Mouse (Mus musculus) heart, embryonic 11.5 days (tissue): ENCODE results near the gene Ppm1h. TPM values are rescaled to one million over a fixed set of nuclear protein-coding genes. Genes with fewer than 3 reads are reported as not detected.

Experiments used
- ATAC-seq: fragments of 200-750 bp; cut with Nextera tagmentation; replicated peaks from 2 replicates; pipeline ENCODE4 v1.8.0; 2017; ENCODE audit warnings: moderate library complexity; ENCODE audit not compliant: insufficient number of reproducible peaks, low FRiP score, low TSS enrichment
- H3K27ac ChIP-seq: fragments of 300-500 bp; sonication (generic); 2 replicates; pipeline ENCODE4 v1.5.1; 2014; ENCODE audit warnings: mild to moderate bottlenecking, low read depth, low read length
- H3K27me3 ChIP-seq: fragments of 300-500 bp; sonication (generic); 2 replicates; pipeline ENCODE4 v1.6.1; 2014; ENCODE audit warnings: mild to moderate bottlenecking, low read length, mixed read lengths; ENCODE audit not compliant: control insufficient read depth, insufficient read depth
- H3K36me3 ChIP-seq: fragments of 300-500 bp; sonication (generic); 2 replicates; pipeline ENCODE4 v1.6.1; 2014; ENCODE audit warnings: mild to moderate bottlenecking, low read length, moderate library complexity, mixed read lengths; ENCODE audit not compliant: control insufficient read depth, insufficient read depth
- H3K4me1 ChIP-seq: fragments of 300-500 bp; sonication (generic); 2 replicates; pipeline ENCODE4 v1.6.1; 2014; ENCODE audit warnings: low read length; ENCODE audit not compliant: control insufficient read depth, insufficient read depth
- H3K4me2 ChIP-seq: fragments of 300-500 bp; sonication (generic); 2 replicates; pipeline ENCODE4 v1.6.1; 2014; ENCODE audit warnings: mild to moderate bottlenecking, moderate library complexity
- H3K4me3 ChIP-seq: fragments of 300-500 bp; sonication (generic); 2 replicates; pipeline ENCODE4 v1.5.1; 2014; ENCODE audit warnings: low read depth, low read length
- H3K9ac ChIP-seq: fragments of 300-500 bp; sonication (generic); 2 replicates; pipeline ENCODE4 v1.6.1; 2014; ENCODE audit warnings: mild to moderate bottlenecking, low read depth, low read length, moderate library complexity
- H3K9me3 ChIP-seq: fragments of 300-500 bp; sonication (generic); replicated peaks from 2 replicates; pipeline ENCODE4 v1.6.1; 2016; ENCODE audit warnings: low read length; ENCODE audit not compliant: control insufficient read depth
- WGBS: fragments of 180-500 bp; shearing (Covaris S2); extraction: QIAGEN DNeasy Blood & Tissue Kit; methylation state at CpG from one replicate; pipeline ENCODE4 v1.1.7; 2014; ENCODE audit not compliant: insufficient replicate concordance; 5-methylcytosine and 5-hydroxymethylcytosine counted together
- polyA plus RNA-seq: library from polyadenylated mRNA; unstranded; fragments of >200 nt; fragmentation: Nextera tagmentation; extraction: Ambion mirVana; gene quantifications from 2 replicates; pipeline ENCODE4 v1.2.1, GENCODE M21; 2014

The Ppm1h gene
- polyA plus RNA-seq, 1 experiment from 2014 or later, result 3.9 TPM

DNA sequence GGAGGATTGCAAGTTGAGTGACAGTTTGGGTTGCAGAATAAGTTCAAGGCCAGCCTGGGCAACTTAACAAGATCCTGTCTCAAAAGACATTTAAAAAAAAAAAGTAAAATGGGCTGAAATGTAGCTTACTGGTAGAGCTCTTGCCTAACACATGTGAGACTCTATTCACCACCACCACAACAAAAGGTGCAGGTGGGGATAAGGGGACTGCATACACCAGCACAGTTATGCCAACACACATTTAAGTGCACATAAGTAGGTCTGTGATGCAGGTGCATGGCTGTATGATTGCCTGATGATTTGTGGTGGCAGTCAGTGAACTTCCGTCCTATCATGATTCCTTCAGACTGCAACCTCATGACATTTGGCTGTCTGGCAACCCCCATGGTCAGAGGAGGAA, 167.9 kb downstream of the Ppm1h start:
- H3K27ac ChIP-seq, result no peak overlapping the region
- H3K9ac ChIP-seq, result no peak overlapping the region
- H3K4me1 ChIP-seq, result peaks cover 9% of the 10 kb centered on the region; the same call in 1 of the 2 replicates
- H3K36me3 ChIP-seq, result no peaks in the 10 kb centered on the region
- no peaks in the 10 kb centered on the region for H3K9me3 ChIP-seq
- ATAC-seq, result no peak
- H3K27me3 ChIP-seq, result no peaks in the 10 kb centered on the region
- H3K4me3 ChIP-seq, result no peak overlapping the region
- H3K4me2 ChIP-seq, result no peak overlapping the region
- WGBS, result 92% methylated on average over 1 of the region's 1 CpGs

DNA sequence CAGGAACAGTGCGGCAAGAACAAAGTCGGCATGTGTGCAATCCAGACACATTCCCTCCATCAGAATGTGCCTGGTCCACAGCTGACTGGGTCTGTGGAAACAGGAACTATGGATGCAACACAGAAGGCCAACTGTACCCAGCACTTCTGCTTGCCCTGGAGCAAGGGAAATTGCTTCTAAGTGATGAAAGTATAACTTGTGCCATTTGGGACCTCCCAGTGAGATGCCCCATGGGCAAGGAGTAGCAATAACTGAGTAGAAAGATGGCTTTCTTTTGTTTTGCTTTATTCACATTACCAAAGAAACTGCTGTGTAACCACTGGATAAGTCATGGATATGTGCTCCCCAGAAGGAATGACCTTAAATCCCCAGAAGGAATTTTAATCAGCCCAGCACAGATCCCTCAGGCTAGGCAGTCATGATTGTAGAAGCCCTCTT, 169.5 kb downstream of the Ppm1h start:
- Histone ChIP-seq H3K27me3 (no peaks in the 10 kb centered on the region), H3K4me1 (peaks cover 9% of the 10 kb centered on the region; the same call in 1 of the 2 replicates), H3K9me3 (no peaks in the 10 kb centered on the region), H3K36me3 (no peaks in the 10 kb centered on the region), H3K4me3 (no peak overlapping the region), H3K27ac (no peak overlapping the region), H3K4me2 (no peak overlapping the region), H3K9ac (no peak overlapping the region)
- no peak for ATAC-seq
- 62% methylated on average over 2 of the region's 2 CpGs for WGBS

DNA sequence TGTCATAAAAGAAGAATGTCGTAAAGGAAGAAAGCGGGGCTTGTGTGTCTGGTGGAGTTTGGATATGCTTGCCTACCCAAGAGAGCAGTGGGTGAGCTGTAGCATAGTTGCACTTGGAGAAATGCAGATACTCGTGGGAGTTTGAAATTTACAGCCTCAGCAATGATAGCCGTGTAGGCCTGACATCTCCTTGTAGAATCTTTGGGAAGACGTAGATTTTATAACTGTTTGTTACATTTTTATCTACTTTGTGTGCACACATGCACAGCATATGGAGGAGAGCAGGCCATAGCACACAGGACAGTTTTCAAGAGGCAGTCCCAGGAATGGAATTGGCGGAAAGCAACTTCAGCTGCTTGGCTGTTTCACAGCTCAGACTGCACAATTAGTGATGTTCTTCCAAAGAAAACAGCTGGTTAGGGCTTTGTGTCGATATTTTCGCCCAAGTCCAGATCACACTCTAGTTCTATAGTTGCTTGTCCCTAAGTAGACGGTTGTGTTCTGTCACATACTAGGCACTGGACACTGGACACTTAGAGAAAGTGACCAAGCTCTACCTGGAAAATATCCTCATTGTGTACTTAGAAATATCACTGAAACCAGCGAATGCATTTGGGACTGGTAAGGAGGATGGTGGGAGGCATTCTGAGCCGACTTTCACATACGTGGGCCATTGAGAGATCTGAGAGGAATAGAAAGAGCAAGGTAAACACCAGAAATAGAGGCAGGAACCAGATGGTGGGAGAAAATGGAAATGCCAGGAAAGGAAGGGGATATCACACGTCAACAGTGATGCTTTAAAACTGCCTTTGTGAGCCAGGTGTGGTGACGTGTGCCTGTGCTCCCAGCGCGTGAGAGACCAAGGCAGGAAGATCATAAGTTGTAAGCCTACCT, 173.0 kb downstream of the Ppm1h start:
- Histone ChIP-seq H3K36me3 (no peaks in the 10 kb centered on the region), H3K4me3 (no peak overlapping the region), H3K27me3 (no peaks in the 10 kb centered on the region), H3K9me3 (no peaks in the 10 kb centered on the region), H3K27ac (no peak overlapping the region), H3K4me1 (peaks cover 24% of the 10 kb centered on the region), H3K9ac (no peak overlapping the region), H3K4me2 (no peak overlapping the region)
- no peak for ATAC-seq
- 85% methylated on average over 16 of the region's 16 CpGs for WGBS

DNA sequence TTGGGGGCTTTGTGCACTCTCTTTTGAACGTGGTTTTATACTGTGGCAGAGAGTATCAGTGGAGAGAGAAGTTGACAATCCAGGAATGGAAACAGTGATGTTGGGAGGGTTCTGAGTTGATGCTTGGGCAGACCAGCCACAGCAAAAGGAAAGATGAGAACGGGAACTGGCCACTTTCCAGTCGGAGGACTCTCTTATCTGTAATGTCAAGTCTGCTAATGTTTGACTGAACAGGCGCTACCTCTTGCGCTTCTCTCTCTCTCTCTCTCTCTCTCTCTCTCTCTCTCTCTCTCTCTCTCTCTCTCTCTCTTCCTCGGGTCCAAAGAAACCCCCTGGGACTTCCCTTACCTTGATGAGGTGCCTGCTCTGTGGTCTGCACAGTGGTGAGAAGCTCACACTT, 176.0 kb downstream of the Ppm1h start:
- Histone ChIP-seq H3K27me3 (no peaks in the 10 kb centered on the region), H3K27ac (peak overlapping the region; percentile 86), H3K9ac (peak overlapping the region; percentile 5; the same call in 1 of the 2 replicates), H3K36me3 (no peaks in the 10 kb centered on the region), H3K4me1 (peaks cover 35% of the 10 kb centered on the region), H3K4me3 (no peak overlapping the region), H3K4me2 (peak overlapping the region; percentile 34), H3K9me3 (no peaks in the 10 kb centered on the region)
- WGBS, result 6% methylated on average over 6 of the region's 6 CpGs
- no peak for ATAC-seq

DNA sequence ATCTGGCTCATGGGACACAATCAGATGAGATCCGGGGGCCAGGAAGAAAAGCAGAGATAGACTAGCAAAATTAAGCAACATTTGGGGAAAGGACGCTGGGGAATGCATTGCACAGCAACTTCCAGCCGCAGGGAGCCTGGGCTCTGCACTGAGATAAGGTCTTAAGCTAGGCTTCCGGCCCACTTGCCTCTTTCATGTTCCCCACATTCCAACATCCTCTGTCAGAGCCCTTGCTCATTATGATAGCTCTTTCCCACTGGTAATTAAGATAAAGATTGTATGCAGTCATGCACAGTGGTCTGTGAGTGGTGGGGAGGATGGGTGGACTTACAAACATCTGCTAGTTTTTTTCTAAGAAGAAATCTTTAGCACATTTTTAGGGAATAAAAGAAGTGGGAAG, 176.6 kb downstream of the Ppm1h start:
- Histone ChIP-seq H3K27me3 (no peaks in the 10 kb centered on the region), H3K36me3 (no peaks in the 10 kb centered on the region), H3K4me2 (peak overlapping the region; percentile 34), H3K27ac (peak overlapping the region; percentile 86), H3K9me3 (no peaks in the 10 kb centered on the region), H3K4me1 (peaks cover 38% of the 10 kb centered on the region), H3K9ac (peak overlapping the region; percentile 5; the same call in 1 of the 2 replicates), H3K4me3 (no peak overlapping the region)
- peak; percentile 44; the same call in 1 of the 2 replicates for ATAC-seq
- whole genome bisulfite sequencing, result 5% methylated on average over 4 of the region's 4 CpGs

DNA sequence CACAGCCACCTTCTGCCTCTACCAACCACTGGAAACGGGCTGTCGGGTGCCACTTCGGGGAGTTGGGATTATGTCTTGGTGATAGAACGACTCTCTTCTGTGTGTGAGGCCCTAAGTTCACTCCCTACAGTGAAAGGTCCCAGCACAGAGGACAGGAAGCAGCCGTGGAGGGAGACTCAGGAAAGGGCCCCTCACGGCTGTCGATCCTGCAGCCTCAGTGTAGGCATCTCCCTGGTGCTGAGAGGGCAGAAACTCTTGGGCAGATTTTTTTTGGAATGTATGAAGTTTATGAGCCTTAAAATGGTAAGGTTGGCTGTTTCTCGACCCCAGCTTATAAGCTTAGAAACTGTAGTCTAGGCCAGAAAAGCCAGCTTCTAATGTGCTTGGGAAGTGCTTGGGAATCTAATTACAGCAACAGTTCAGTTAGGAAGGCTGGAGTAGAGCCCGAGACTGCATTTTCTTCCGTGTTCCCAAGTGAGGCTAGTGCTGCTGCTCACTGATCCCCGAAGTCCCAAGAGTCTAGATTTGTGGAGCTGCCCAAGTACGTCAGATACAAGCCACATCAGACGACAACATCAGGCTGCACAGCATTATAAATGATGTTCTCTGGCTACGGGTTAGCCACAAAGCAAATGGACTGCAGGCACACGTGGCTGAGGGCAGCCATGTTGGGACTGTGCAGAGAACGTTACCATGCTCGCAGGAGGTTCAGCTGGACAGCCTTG, 177.6 kb downstream of the Ppm1h start:
- Histone ChIP-seq H3K4me2 (no peak overlapping the region), H3K27ac (peak overlapping the region; percentile 86), H3K27me3 (no peaks in the 10 kb centered on the region), H3K9ac (no peak overlapping the region), H3K9me3 (no peaks in the 10 kb centered on the region), H3K4me3 (no peak overlapping the region), H3K36me3 (no peaks in the 10 kb centered on the region), H3K4me1 (peaks cover 38% of the 10 kb centered on the region)
- no peak for ATAC-seq
- 67% methylated on average over 17 of the region's 17 CpGs for WGBS

DNA sequence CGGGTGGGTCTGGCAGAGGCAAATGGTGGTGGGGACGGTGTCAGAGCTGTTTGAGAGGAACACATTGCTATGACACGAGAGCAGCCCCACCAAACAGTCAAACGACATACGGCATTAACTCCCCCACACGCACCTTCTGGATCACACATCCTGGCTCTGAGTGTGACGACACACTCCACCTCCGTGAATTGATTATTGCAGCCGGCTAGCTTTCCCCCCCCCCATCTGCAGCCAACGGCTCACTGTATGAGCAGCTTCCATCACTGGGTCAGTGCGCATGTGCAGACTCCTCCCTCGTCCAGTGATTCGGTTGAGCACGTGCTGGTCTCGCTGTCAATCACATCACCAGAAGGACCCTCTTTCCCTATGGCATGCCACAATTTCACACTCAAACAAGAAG, 178.6 kb downstream of the Ppm1h start:
- Histone ChIP-seq H3K4me1 (peaks cover 38% of the 10 kb centered on the region), H3K27ac (no peak overlapping the region), H3K9ac (no peak overlapping the region), H3K36me3 (no peaks in the 10 kb centered on the region), H3K4me3 (no peak overlapping the region), H3K4me2 (no peak overlapping the region), H3K27me3 (no peaks in the 10 kb centered on the region), H3K9me3 (no peaks in the 10 kb centered on the region)
- ATAC-seq, result no peak
- 84% methylated on average over 15 of the region's 15 CpGs for WGBS

DNA sequence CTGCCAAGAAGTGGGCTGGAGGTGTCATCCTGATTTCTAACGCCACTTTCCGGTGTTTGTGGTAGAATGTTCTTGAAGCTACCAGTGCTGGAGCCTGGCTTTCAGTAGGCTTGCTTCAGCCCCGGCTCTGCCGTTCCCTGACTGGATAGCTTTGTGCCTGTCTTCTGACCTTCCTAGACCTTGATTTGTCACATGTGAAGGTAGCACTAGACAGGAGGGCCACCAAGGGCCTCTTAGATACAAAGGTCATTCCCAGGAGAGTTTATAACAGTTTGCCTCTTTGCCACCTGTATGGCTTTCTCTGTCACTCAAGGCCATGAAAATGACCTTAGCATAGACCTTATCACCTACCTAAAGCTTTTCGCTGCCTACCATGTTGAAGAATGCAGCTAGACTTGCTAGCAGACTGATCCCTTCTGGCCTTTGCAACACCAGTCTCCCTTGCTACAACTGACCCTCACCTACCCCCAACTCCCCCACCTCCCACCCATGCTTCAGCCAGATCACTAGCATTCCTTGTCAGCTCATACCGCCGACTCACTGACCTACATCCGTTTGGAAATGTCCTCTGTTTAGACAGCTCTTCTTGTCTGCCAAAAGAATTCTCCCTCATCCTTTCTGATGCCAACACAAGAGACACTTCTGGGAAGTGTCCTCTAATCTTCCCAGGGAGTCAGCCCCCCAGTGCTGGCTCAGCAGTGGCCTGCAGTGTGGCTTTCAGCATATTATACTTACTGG, 180.5 kb downstream of the Ppm1h start:
- H3K36me3 ChIP-seq, result no peaks in the 10 kb centered on the region
- H3K27me3 ChIP-seq, result no peaks in the 10 kb centered on the region
- H3K4me3 ChIP-seq, result no peak overlapping the region
- H3K4me1 ChIP-seq, result peaks cover 38% of the 10 kb centered on the region
- no peak overlapping the region for H3K4me2 ChIP-seq
- H3K9ac ChIP-seq, result no peak overlapping the region
- no peaks in the 10 kb centered on the region for H3K9me3 ChIP-seq
- peak overlapping the region; percentile 73 for H3K27ac ChIP-seq
- WGBS, result 52% methylated on average over 8 of the region's 8 CpGs
- no peak for ATAC-seq
